Mouse (Mus musculus): Measurements from ENCODE around the gene Lrpprc. TPM values are rescaled to one million over a fixed set of nuclear protein-coding genes. Genes with fewer than 3 reads are reported as not detected.
A peak's percentile ranks its signal among the peaks of the same experiment; 100 is the strongest.

The Lrpprc gene
- polyA plus RNA-seq, 1 experiment from 2014 or later: 72.4 TPM

DNA sequence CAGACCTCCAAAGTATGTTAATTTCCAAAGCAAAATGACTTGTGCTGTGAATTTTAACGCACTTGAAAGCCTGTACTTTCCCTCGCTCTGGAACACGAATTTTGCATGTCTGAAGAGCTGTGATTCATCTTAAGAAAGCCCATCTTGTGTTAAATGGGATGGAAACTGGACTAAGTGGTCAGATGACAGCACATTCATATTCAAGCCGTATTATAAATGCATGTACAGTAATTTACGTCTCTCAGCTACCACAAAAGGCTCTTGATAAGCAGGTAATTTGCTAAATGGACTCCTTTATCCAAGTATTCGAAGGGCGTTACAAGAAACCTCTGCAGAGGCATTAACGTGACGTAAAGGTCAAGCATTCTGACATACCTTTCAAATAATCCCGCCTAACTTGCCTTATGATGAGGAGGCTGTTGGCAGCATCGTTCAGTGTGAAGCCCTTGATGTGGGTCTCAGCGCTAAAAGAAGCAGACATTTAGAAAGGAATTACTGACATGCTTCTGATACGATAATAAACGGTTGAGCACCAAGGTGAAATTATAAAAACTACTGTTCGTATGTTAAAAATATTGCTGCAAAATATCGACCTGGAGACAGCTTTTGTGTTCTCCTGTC is 74.2 kb downstream of the Lrpprc start:
- POLR2A ChIA-PET: no interaction called here
- no peaks in the 10 kb centered on the region for H3K27me3 ChIP-seq
- CTCF ChIA-PET: interaction anchor here (3.2 kb wide), 1 partner anchor 18 kb away, joined by 9 read pairs; no protein-coding TSS in a partner anchor
- TF ChIP-seq CTCF (IDR thresholded peaks at IDR 0.05): no peak
- in situ Hi-C loops (cut with MboI; ENCODE audit: low pct_unique_long_range_greater_than_20kb): no loop called here
- no peak for DNase-seq (ENCODE audit: low read depth, low spot score)
- ATAC-seq: no peak

DNA sequence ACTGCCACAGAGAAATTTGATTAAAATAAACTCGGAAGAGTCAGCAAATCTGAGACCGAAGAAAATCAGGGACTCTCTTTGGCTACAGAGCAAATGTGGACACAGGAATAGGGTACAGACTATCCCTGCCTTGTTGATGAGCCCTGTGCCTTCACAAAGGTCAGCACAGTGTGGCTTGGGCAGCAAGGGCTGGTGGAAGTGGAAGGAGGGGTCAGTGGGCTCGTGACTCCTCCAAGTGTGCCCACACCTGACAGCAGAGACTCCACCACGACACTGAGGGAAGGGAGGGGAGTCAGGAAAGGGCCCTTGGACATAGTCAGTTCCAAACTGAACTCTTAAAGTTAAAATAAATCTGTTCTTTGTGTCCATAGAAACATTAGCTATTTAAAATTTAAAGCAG is 75.7 kb downstream of the Lrpprc start:
- ChIA-PET CTCF (interaction anchor here (1.6 to 3.2 kb wide), 2 partner anchors 15 to 16 kb away, joined by 3 to 9 read pairs; no protein-coding TSS in a partner anchor), POLR2A (no interaction called here)
- in situ Hi-C loops (cut with MboI; ENCODE audit: low pct_unique_long_range_greater_than_20kb): no loop called here
- no peaks in the 10 kb centered on the region for H3K27me3 ChIP-seq
- ATAC-seq: no peak
- TF ChIP-seq CTCF (IDR thresholded peaks at IDR 0.05): no peak
- no peak for DNase-seq (ENCODE audit: low read depth, low spot score)

DNA sequence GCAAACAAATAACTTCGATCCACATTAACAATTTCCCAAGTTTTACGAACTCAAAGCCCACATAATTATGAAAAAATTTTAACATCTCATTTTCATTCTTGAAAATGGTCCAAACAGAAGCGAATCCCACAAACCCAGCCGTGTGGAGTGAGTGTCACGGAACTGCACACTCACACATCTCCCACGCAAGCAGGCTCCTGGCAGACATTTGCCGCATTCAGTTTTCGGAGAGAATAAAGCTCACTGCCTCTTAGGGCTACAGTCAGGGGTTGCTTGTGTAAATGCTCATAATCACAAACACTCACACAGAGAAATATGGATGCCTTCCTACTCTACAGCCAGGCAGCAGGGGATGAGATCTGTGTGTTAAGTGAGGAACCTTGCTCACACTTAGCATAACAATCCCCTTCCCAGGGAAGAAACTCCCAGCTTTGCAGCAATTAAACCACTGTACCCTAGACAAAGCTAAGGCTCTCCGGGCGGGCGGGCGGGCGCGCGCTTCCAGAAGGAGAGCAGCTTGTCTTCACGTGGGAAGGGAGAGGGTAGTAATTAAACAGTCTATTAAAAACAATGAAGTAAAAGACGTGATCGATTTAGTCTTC is 76.9 kb downstream of the Lrpprc start:
- TF ChIP-seq CTCF (IDR thresholded peaks at IDR 0.05): no peak
- CTCF ChIA-PET: interaction anchor here (3.2 kb wide), 1 partner anchor 15 kb away, joined by 9 read pairs; no protein-coding TSS in a partner anchor
- ATAC-seq: no peak
- POLR2A ChIA-PET: no interaction called here
- H3K27me3 ChIP-seq: no peaks in the 10 kb centered on the region
- in situ Hi-C loops (cut with MboI; ENCODE audit: low pct_unique_long_range_greater_than_20kb): no loop called here
- no peak for DNase-seq (ENCODE audit: low read depth, low spot score)

DNA sequence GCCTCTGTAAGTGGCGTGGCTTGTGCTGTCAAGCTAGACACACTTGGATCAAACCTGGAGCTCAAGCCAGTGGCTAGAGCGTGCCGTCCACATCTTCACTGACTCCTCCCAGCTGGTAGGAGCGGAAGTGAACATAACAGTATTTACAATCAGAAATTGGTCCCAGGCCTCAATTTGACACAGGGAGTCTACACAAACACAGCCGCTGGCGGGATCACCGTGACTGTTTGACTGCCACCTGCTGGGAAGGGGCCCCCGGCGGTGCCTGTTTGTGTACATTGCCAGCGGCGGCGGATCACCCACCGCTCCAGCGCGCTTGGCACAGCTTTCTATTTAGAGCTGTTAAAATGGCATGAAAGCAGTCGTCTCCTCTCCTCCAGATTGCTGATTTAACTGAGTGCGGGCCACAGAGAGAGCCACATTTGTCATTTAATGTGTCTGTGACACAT is 81.2 kb downstream of the Lrpprc start:
- no peak for TF ChIP-seq CTCF (IDR thresholded peaks at IDR 0.05)
- ATAC-seq: no peak
- H3K27me3 ChIP-seq: no peaks in the 10 kb centered on the region
- ChIA-PET POLR2A (no interaction called here), CTCF (interaction anchor here (1.5 to 2.9 kb wide), 3 partner anchors 9 to 11 kb away, joined by 3 to 15 read pairs (median 5); no protein-coding TSS in a partner anchor)
- in situ Hi-C loops (cut with MboI; ENCODE audit: low pct_unique_long_range_greater_than_20kb): no loop called here
- no peak for DNase-seq (ENCODE audit: low read depth, low spot score)

DNA sequence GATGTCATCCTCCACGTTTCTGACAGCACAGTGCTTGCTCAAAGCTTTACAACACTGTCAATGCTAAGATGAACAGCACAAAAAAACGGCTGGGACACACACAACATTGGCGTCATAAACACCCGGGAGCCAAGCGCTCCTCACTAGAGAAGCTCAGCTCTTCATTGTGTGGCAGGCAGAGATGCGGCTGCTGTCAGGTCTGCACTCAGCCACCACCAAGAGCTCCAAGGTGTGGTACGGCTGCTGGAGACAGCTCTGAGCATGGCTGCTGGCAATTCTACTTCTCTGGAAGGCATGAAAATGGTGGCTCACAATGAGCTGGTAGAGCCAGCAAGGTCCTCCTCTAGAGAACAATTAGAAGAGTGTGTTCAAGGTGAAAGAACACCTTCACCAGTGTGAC is 81.8 kb downstream of the Lrpprc start:
- TF ChIP-seq CTCF (IDR thresholded peaks at IDR 0.05): no peak
- ATAC-seq (no peak), DNase-seq (ENCODE audit: low read depth, low spot score) (no peak)
- ChIA-PET CTCF (interaction anchor here (1.5 to 2.9 kb wide), 3 partner anchors 8 to 11 kb away, joined by 3 to 15 read pairs (median 5); no protein-coding TSS in a partner anchor), POLR2A (no interaction called here)
- in situ Hi-C loops (cut with MboI; ENCODE audit: low pct_unique_long_range_greater_than_20kb): no loop called here
- no peaks in the 10 kb centered on the region for H3K27me3 ChIP-seq

DNA sequence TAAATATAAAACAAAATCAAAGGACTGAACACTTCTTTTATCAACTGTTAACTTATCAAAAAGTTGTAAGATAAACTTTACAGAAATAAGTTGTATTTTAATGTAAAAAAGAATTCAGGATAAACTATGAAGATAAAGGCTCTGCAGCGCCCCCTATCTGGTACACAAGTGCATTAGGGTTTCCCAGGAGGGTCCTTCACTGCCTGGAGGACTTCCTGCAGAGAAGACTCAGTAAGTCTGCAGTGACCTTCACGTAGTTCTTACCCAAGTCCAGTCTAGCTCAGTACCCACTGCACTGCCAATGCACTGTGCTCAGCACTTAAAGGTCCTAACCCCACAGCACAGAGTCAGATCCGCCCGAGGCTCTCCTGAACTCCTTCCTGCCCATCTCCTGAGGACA is 83.2 kb downstream of the Lrpprc start:
- ATAC-seq: no peak
- ChIA-PET CTCF (interaction anchor here (2.1 to 2.9 kb wide), 2 partner anchors 8 to 13 kb away, joined by 5 to 15 read pairs; no protein-coding TSS in a partner anchor), POLR2A (interaction anchor here (0.9 to 1.6 kb wide), 2 partner anchors 9 to 10 kb away, joined by 3 to 7 read pairs; no protein-coding TSS in a partner anchor)
- no peak for DNase-seq (ENCODE audit: low read depth, low spot score)
- no peaks in the 10 kb centered on the region for H3K27me3 ChIP-seq
- peak; percentile 64 for TF ChIP-seq CTCF (IDR thresholded peaks at IDR 0.05)
- in situ Hi-C loops (cut with MboI; ENCODE audit: low pct_unique_long_range_greater_than_20kb): no loop called here

DNA sequence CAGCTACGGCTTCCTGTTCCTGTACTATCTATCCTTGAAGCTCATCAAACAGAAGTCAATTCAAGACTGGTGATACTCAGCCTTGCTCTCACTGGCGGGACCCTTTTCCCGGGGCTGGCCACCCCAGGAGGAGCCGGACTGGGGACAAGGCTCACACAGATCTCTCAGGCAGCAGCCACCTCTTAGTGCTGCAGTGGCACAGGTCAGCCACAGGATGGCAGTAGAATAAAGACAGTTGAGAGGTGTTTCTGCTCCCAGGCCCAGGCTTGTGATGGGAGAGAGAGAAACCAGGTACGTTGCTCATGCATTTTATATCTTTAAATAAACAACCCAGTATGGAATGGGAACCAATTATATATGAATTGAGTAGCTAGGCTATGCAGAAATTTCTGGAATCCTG is 91.9 kb downstream of the Lrpprc start:
- no peaks in the 10 kb centered on the region for H3K27me3 ChIP-seq
- in situ Hi-C loops (cut with MboI; ENCODE audit: low pct_unique_long_range_greater_than_20kb): no loop called here
- POLR2A ChIA-PET: interaction anchor here (0.5 kb wide), 1 partner anchor 48 kb away, joined by 3 read pairs; no protein-coding TSS in a partner anchor
- CTCF ChIA-PET: interaction anchor here (0.6 to 2.4 kb wide), 16 partner anchors 9 to 224 kb away, joined by 3 to 15 read pairs (median 5); partner anchors contain the start of gene Abcg5
- TF ChIP-seq CTCF (IDR thresholded peaks at IDR 0.05): no peak
- ATAC-seq (peak; percentile 49), DNase-seq (ENCODE audit: low read depth, low spot score) (no peak)

DNA sequence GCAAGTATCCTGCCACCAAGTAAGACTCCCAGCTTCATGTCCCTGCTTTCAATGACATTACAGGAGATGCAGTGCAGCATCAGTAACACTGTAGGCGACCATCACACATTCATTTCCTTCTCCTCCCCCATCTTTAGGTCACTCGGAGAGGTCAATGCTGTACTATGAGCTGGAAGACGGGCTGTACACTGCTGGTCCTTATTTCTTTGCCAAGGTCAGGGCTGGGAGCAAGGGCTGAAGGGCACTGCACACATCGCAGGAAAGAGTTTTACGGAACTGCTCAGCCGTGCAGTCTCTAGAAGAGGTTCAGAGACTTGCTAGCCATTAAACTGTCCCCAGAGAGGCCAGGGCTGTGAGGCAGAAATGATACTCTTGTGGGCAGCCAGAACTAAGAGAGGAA is 94.1 kb downstream of the Lrpprc start:
- ATAC-seq (no peak), DNase-seq (ENCODE audit: low read depth, low spot score) (no peak)
- in situ Hi-C loops (cut with MboI; ENCODE audit: low pct_unique_long_range_greater_than_20kb): no loop called here
- no peak for TF ChIP-seq CTCF (IDR thresholded peaks at IDR 0.05)
- CTCF ChIA-PET: interaction anchor here (1.4 kb wide), 1 partner anchor 49 kb away, joined by 3 read pairs; no protein-coding TSS in a partner anchor
- POLR2A ChIA-PET: no interaction called here
- no peaks in the 10 kb centered on the region for H3K27me3 ChIP-seq

DNA sequence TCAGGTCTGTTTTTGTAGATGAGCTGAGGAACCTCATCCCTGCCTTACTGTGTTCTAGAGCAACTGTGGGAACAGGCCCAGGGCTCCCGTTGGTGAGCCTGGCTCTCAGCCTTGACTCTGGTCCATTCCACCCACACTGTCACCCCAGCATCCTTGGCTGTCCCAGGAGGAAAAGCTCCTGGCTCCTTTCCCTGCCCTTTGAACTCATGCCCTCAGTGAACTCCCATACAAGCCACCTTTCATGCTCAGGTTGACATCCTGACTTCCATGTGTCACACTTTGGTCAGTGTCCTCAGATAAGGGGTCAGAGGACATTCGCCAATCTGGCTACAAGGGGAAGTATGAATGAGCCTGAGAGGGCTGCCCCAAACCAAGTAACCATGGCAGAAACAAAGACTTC is 96.8 kb downstream of the Lrpprc start:
- ChIA-PET POLR2A (no interaction called here), CTCF (no interaction called here)
- DNase-seq (ENCODE audit: low read depth, low spot score) (no peak), ATAC-seq (no peak)
- no peak for TF ChIP-seq CTCF (IDR thresholded peaks at IDR 0.05)
- H3K27me3 ChIP-seq: no peaks in the 10 kb centered on the region
- in situ Hi-C loops (cut with MboI; ENCODE audit: low pct_unique_long_range_greater_than_20kb): no loop called here

DNA sequence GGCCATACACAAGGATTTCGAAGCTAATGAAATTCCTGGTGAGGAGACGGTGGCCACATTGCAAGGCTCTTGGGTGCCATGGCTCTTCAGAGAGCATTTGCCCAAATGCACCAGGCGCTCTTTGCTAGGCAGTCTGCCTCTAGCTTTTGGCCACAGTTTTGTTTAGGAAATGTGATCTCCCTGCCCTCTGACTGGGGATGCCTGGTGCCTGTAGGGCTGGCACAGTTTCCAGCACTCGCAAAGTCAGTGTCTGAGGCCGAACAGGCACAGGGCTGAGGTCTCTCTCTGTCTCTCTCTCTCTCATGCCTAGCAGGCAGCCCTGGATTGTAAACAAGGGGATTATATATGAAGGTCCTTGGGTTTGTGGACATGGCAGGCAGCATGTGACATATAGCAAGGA is 100.5 kb downstream of the Lrpprc start:
- no peak for TF ChIP-seq CTCF (IDR thresholded peaks at IDR 0.05)
- ChIA-PET CTCF (interaction anchor here (1.9 kb wide), 1 partner anchor 8 kb away, joined by 9 read pairs; no protein-coding TSS in a partner anchor), POLR2A (no interaction called here)
- ATAC-seq (no peak), DNase-seq (ENCODE audit: low read depth, low spot score) (no peak)
- in situ Hi-C loops (cut with MboI; ENCODE audit: low pct_unique_long_range_greater_than_20kb): no loop called here
- H3K27me3 ChIP-seq: no peaks in the 10 kb centered on the region

DNA sequence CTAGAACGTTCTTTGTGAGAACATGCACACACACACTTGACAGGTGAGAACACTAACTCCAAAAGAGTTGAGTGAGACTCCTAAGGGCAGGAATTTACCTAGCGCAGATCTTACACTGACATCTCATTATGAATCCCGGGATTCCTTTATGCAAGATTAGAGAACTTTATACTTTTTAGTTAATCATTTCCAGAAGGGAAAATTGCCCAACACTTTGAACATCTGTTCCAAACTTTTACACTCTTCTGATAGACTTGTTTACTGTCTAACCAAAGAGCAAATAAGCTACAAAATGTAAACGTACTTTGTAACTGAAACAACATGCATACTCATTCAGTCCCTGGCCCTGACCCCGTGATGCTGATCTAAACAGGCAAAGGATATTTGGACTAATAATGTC is 101.3 kb downstream of the Lrpprc start:
- in situ Hi-C loops (cut with MboI; ENCODE audit: low pct_unique_long_range_greater_than_20kb): no loop called here
- ChIA-PET CTCF (interaction anchor here (1.0 to 1.9 kb wide), 2 partner anchors 9 to 88 kb away, joined by 4 to 9 read pairs; no protein-coding TSS in a partner anchor), POLR2A (no interaction called here)
- no peak for TF ChIP-seq CTCF (IDR thresholded peaks at IDR 0.05)
- no peaks in the 10 kb centered on the region for H3K27me3 ChIP-seq
- no peak for ATAC-seq
- peak; percentile 48 for DNase-seq (ENCODE audit: low read depth, low spot score)

All from Patski (cell line).